Mouse (Mus musculus) embryonic facial prominence, embryonic 14.5 days (tissue): ENCODE results near the gene Ifit1bl2. TPM values are rescaled to one million over a fixed set of nuclear protein-coding genes. Genes with fewer than 3 reads are reported as not detected.

Experiments
- polyA plus RNA-seq: library from polyadenylated mRNA; unstranded; fragments of >200 nt; fragmentation: Nextera tagmentation; extraction: Ambion mirVana; gene quantifications from 2 replicates; pipeline ENCODE4 v1.2.1, GENCODE M21; 2014

Gene Ifit1bl2
- polyA plus RNA-seq, 1 experiment from 2014 or later, result 0.40 TPM

Other genes starting within 250 kb of the Ifit1bl2 start
- 7.3 and 11.5 TPM in 2 replicates for gene Ch25h, start 165.6 kb downstream of the Ifit1bl2 start, polyA plus RNA-seq
- 46.3 and 49.5 TPM in 2 replicates for gene Lipa, start 113.3 kb downstream of the Ifit1bl2 start, polyA plus RNA-seq
- 9.5 and 10.3 TPM in 2 replicates for gene Ifit2, start 90.0 kb downstream of the Ifit1bl2 start, polyA plus RNA-seq
- gene Ifit3, start 57.2 kb downstream of the Ifit1bl2 start, polyA plus RNA-seq, result 1.6 and 2.1 TPM in 2 replicates
- 0.56 and 1.2 TPM in 2 replicates for gene Ifit1bl1, start 38.8 kb downstream of the Ifit1bl2 start, polyA plus RNA-seq
- gene Ifit3b, start 32.8 kb downstream of the Ifit1bl2 start, polyA plus RNA-seq, result not detected in 2 replicates
- 0.77 and 1.0 TPM in 2 replicates for gene Ifit1, start 128 bp upstream of the Ifit1bl2 start, polyA plus RNA-seq
- gene Slc16a12, start 106.5 kb upstream of the Ifit1bl2 start, polyA plus RNA-seq, result 2.3 and 2.4 TPM in 2 replicates
- gene Pank1, start 238.7 kb upstream of the Ifit1bl2 start, polyA plus RNA-seq, result 5.8 and 7.7 TPM in 2 replicates